Mouse (Mus musculus) gastrocnemius, postnatal 36 days (tissue): ENCODE measurements at regions not wholly inside any gene's neighbourhood (a gene's known extent, or its start where the extent isn't known, plus 50 kb on each side); places are given as distances from the start of the nearest gene placed in this dataset.

Source experiments
- DNase-seq, 2 experiments: peaks; one replicate each; pipeline ENCODE4 v3.0.0; 2022
- intact Hi-C: fragments of 180-260 bp; cut with DNase I; formaldehyde crosslinking; loops from one replicate; pipeline ENCODE4 v1.15.1; 2025

GRCm38 (mm10) chr15:94074161-94074950, 390.9 kb downstream of the Adamts20 start:
- intact Hi-C loops, result no loop called here
- no peak for DNase-seq

GRCm38 (mm10) chr15:94067721-94068120, 397.5 kb downstream of the Adamts20 start:
- no peak for DNase-seq
- intact Hi-C loops, result no loop called here

DNA sequence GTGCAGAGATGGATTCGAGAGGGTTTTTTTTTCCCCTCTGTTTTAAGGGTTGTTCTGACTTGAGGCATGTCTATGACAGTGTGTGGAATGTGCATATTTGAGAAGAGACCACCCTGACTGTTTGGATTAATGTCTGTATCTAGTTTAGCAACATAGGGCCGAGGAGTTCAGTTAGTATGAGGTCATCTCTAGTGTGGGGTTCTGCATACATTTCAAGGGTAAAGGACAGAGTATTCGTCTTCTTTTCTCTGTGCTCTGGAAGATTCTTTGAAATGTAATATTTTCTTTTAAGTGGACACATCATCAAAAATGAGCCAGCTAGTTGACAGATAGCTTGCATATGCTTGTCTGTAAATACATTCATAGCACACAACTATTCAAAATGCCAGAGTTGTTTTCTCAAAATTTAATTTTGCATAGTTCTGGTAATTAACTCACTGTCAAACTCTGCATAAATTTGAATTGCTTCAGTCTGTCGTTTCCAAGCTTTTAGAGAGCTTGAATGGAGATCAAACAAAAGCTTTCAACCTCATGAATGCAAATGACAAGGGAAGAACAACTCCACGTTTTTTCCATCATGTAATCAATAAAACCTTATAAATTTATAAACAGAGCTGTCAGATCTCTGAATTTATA, 415.5 kb downstream of the Adamts20 start:
- DNase-seq, result no peak
- intact Hi-C loops, result no loop called here

GRCm38 (mm10) chr15:94046186-94046585, 419.0 kb downstream of the Adamts20 start:
- DNase-seq, result no peak
- intact Hi-C loops, result no loop called here

DNA sequence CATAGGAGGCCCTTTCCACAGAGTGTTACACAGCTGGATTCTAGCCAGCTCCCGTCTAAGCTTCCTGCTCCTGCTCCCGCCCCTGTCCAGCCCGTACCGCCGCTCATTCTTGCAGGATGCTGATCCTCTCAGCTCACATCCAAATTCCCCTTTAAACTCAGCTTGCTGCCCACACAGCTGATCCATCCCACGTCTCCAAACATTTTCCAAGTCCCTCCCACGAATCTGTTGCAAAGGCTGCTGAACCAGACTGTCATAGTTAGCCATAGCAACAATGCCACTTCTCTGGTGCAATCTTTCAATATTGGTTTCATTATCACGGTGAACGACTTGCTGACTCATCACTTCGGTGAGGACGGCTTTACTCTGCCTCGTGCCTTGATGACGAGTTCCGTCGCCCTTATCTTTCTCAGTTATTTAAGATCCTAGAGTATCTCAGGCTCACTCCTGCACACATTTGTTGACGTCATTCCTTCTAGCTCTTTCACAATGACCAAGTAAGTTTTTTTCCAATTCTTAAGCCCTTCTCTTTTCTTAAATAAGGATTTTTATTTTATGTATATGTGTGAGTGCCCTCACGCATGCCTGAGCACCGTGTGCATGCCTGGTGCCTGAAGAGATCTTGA, 420.0 kb downstream of the Adamts20 start:
- intact Hi-C loops, result no loop called here
- no peak for DNase-seq

DNA sequence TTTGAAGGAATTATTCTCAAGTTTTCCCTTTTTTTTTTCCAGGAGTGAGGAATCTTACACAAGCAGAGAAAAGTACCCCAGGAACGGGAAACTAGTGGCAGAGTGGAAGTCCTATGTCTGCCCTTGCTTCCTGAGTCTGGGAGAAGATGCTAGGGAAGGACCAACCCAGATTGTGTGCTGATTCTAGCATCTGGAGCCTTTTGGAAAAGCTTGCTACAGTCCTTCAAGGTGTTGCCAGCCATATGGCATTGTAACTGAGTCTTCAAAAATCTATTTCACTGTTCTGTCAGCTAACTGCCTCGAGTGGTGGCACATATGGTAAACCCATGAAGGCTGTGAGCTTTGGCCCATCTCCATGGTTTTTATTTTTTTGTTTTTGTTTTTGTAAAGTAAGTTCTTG, 432.3 kb downstream of the Adamts20 start:
- intact Hi-C loops, result no loop called here
- DNase-seq, result no peak

DNA sequence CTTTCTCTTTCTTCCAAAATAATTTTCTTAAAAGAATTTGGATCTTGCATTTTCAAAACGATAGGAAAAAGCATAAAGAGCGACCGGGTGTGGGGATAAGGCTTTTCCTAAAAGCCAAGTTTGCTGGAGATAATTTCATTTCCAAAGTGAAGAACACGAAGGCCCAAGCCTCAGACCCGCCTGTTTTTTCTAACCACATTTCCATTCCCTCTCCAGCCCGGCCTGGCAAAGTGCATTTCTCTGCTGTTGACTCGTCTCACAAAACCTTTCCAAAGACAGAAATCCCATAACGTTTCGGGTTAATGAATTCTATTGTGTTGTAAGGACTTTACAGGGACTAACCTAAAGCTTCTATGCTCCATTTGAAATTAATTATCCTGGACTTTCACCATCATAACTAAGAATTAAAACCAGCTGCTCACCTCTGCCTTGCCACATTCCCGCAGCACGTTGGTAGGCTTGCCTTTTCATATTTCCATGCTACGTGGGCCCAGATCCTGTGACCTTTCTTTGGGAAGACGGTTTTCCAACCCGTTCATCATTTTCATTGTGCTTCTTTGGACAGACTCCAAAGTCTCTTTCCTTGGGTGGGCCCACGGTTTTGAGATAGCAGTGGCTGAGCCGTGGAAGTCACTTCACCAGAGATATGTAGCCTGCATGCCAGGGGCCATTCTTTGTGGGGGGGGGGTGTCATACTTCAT, 430.5 kb upstream of the Prickle1 start:
- intact Hi-C loops, result no loop called here
- peak in 1 of 2 experiments; percentile 23 for DNase-seq

- intact Hi-C loops, result no loop called here
- DNase-seq, result peak; percentile 16 to 35
Measured at GRCm38 (mm10) chr15:94025239-94025971, 429.7 kb upstream of the Prickle1 start.

- intact Hi-C loops, result no loop called here
- no peak for DNase-seq
Measured at GRCm38 (mm10) chr15:94024806-94025205, 429.1 kb upstream of the Prickle1 start.

DNA sequence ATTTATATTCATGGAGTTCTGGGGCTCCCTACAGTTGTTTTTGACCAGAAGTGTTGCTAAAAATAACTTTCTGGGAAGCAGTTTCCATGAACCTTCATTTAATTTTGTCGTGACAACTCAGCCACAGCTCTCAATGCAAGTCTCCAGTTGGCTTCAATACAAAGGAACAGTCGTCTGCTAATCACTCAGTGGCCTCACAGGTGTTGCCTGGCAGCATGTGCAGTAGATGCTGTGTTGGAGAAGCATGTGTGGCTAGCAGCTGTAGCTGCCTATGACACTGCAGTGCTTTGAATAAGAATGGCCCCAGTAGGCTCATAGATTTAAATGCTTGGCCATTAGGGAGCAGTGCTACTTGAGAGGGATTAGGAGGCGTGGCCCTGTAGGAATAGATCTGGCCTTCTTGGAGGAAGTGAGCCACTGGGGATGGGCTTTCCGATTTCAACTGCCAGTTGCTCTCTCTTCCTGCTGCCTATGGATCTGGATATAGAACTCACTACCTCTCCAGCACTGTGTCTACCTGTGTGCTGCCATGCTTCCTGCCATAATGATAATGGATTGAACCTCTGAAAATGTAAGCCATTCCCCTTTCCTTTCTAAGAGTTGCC, 428.5 kb upstream of the Prickle1 start:
- no peak for DNase-seq
- intact Hi-C loops, result no loop called here

- DNase-seq, result no peak
- intact Hi-C loops, result no loop called here
Measured at GRCm38 (mm10) chr15:94023501-94023900, 427.8 kb upstream of the Prickle1 start.

- no peak for DNase-seq
- intact Hi-C loops, result no loop called here
Measured at GRCm38 (mm10) chr15:94017814-94018213, 422.1 kb upstream of the Prickle1 start.

DNA sequence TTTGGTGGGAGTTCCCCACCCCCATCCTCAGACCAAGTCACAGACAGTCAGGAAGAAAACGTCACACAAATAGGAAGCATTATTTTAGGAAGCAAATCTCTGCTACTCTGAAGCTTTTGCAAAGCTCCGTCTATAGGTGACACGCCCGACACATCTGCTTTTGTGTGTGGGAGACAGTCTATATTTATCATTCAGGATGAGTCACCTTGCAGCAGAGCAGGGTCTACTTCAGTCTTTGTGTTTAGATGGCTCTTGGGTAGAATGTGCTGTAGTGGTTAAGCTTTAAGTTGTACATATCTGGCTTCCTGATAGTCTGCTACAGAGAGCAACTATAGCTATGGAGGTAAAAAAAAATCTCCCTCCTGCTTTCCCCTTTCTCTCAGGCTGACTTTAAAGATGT, 415.8 kb upstream of the Prickle1 start:
- intact Hi-C loops, result no loop called here
- DNase-seq, result no peak

DNA sequence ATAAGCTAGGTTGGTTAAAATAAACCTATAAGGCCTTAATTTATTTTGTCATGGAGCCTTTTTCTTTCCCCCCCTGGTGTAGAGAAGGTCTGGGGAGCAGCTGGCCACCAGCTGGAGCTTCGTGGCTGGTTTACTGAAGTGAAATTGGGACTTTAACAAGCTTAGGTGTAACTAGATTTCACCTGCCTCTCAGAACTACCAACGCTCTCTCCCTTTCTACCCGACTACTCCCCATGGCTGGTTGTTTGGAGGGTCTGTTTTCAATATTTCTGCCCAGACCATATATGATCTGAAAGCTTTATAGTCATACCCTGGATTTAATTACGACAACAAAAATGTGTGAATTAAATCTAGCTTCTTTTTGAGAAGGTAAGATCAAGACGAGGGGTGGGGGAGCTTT, 410.4 kb upstream of the Prickle1 start:
- no peak for DNase-seq
- intact Hi-C loops, result no loop called here

GRCm38 (mm10) chr15:94004911-94005310, 409.2 kb upstream of the Prickle1 start:
- intact Hi-C loops, result no loop called here
- DNase-seq, result no peak

DNA sequence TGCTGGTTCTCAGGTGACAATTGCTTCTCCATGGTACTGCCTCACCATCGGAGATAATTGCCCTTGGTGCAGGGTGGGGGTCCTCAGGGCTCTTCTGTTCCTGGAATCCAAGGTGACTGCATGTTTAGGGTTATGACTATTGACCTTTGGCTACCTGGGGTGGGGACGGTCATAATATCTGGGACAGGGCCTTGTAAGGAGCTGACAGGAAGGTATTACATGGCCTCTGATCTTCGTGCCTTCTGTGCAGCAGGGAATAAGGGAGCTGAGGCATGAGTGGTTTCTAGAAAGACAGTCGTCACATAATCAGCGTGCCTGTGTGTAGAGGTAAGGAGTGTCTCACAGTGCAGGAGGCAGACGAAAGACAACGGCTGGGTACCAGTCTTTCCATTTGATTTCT, 407.5 kb upstream of the Prickle1 start:
- intact Hi-C loops, result no loop called here
- no peak for DNase-seq

GRCm38 (mm10) chr15:93994542-93994941, 398.9 kb upstream of the Prickle1 start:
- no peak for DNase-seq
- intact Hi-C loops, result no loop called here

DNA sequence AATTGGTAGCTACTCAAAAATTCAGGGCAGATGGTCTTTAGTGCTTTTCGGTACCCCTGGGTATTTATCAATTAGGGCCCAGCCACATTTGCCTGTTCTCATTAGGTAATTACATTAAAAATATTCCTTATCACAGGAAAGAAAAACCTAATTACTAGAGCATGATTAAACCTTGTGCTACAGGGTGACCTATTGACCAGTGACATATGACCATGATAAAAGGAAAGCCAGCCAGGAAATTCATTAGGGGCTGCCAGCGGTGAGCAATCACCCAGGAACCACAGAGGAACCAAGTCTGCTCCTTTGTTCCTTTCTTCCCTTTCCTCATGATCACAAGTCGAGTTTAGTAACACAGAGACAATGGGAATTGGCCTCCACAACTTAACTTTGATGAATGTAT, 394.4 kb upstream of the Prickle1 start:
- no peak for DNase-seq
- intact Hi-C loops, result no loop called here

DNA sequence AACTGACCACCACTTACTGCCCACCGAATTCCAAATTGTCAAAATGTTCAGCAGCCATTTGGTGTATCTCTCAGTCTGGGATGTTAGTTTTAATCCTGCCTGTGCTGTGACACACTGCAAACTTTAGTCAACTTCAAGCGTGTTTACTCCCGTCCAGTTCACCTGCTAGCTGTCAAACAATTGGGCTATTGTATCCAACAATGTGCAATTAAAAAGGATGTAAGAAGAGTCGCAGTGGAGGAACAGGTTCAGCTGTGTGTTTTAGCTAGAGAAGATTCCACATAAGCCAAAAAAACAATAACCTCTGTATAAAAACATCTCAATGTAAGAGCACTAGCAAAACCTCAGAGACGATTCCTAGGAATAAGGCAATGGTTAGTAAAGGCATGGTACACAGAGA, 392.7 kb upstream of the Prickle1 start:
- intact Hi-C loops, result no loop called here
- no peak for DNase-seq
